Mouse (Mus musculus): ENCODE measurements around the gene Pgghg. TPM values are rescaled to one million over a fixed set of nuclear protein-coding genes. Genes with fewer than 3 reads are reported as not detected.
A peak's percentile ranks its signal among the peaks of the same experiment; 100 is the strongest.

Pgghg gene
- total RNA-seq, 2 experiments from 2014 or later = 4.5 to 4.7 TPM

DNA sequence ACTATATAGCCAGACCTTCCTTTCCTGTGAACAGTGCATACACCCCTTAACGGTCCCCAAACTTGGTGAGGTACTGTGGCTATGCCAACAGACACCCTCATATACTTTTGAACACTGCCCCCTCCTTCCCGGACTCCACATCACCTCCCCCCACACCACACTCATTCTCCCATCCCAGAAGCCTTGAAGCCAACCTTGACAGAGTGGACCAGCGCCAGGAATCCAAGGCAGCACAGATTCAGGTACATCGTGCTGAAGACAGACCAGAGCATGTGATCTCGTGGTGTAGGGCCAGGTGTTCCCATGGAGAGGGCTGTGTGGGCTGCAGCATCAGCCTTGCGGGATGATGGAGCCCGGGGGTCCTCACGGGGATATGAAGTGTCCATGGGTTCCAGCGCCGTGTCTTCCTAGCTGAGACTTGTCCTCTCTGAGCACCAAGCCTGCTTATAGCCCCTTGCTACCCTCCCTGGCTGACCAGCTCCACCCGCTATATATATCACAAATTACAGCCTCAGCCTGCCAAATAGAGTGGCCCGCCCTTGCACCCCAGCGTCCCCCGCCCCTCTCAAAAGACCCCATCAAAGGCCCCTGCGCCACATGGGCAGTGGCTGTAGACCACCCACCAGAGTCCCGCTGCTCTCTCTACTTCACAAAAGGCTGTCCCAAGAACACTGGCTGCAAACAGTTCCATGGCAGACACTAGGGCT, 8.8 kb downstream of the Pgghg start, which contains the start of gene Ifitm5:
Gene Ifitm5 (minus strand): TSS at position 468 of the 707 bp plus-strand sequence.
- DNase-seq (ENCODE audit: extremely low spot score in 1 of 2, low spot score in 2 of 2) = no peak
- intact Hi-C loops (cut with DNase I) = no loop called here
- TF ChIP-seq CTCF (IDR thresholded peaks at IDR 0.05) = no peak
- Histone ChIP-seq H3K27ac (no peak within 1 kb of the TSS), H3K4me3 (no peak within 1 kb of the TSS)

DNA sequence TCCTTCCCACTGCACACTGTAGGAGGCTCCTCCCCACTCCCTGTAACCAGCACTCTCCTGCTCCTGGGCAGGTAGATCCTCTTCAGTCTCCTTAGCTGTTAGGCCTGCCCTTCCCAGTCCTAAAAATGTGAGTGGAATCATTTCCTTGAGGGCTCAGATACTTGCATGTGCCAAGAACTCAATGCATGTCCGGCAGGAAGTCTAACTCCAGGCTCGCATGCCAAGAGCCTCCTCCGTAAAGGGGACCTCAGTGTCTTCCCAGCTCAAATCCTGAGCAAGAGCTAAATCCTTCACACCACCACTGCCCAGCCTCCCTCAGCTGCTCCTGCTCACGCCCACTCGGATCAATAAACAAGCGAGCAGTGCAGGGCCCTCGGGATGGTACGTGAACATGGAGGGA, 9.9 kb downstream of the Pgghg start:
- H3K4me3 ChIP-seq = no peak overlapping the region
- DNase-seq (ENCODE audit: extremely low spot score in 1 of 2, low spot score in 2 of 2) = no peak
- no peak for TF ChIP-seq CTCF (IDR thresholded peaks at IDR 0.05)
- no peak overlapping the region for H3K27ac ChIP-seq
- intact Hi-C loops (cut with DNase I) = no loop called here

DNA sequence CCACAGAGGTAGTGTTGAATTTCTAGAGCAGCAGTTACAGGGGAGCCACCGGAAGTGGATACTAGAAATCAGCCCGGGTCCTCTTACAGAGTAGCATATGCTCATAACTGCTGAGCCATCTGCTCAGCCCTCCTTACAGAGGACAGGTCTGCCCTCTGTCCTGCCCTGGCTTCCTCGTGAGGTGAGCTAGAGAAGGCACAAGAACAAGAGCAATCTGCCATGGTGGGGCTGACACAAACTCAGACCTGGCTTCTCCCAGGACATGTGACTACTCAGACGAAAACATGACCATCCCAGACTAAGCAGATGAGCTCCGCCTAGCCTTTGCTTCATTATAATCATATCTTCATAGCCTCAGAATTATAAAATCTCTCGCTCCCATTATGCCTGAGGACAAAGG, 10.6 kb downstream of the Pgghg start:
- intact Hi-C loops (cut with DNase I) = no loop called here
- no peak for TF ChIP-seq CTCF (IDR thresholded peaks at IDR 0.05)
- no peak overlapping the region for H3K27ac ChIP-seq
- DNase-seq (ENCODE audit: extremely low spot score in 1 of 2, low spot score in 2 of 2) = no peak
- H3K4me3 ChIP-seq = no peak overlapping the region

DNA sequence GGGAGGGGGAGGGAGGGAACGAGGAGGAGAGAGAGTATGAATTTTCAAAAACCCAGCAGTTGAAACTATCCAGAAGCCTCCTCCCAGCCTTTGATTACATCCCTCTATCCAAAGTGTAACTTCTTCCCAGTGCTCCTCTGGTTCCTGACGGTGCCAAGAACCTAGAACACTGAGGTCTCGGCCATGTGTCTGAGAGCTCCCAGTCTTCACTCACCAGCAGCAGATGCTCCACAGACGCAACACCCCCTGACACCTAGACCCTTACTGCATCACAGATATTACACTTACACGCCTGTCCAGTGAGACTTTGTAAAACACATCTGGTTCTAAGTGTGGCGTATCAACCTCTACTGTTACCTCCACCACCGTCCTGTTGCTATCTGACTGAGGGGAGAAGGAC, 11.2 kb downstream of the Pgghg start:
- no peak for DNase-seq (ENCODE audit: extremely low spot score in 1 of 2, low spot score in 2 of 2)
- intact Hi-C loops (cut with DNase I) = no loop called here
- no peak overlapping the region for H3K27ac ChIP-seq
- no peak for TF ChIP-seq CTCF (IDR thresholded peaks at IDR 0.05)
- H3K4me3 ChIP-seq = no peak overlapping the region

DNA sequence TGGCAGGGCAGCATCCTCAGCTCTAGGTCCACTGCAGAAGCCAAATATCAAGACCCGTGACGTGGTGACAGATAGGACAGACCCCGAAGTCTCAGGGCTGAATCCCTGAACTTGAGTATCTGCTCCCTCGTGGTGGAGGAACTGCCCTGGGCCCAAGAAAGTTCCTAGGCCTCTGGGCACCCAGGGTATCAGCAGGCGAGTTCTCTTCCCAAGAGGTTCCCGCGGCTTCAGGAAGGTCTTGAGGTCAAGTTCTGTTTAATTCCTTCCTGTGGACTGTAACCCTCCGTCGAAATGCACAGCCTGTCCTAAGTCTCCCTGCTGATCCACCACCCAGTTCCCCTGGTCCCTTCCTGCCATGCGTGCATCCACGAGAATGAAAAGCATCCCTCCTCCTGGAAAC, 11.9 kb downstream of the Pgghg start:
- DNase-seq (ENCODE audit: extremely low spot score in 1 of 2, low spot score in 2 of 2) = no peak
- no peak overlapping the region for H3K27ac ChIP-seq
- intact Hi-C loops (cut with DNase I) = no loop called here
- no peak for TF ChIP-seq CTCF (IDR thresholded peaks at IDR 0.05)
- H3K4me3 ChIP-seq = no peak overlapping the region

DNA sequence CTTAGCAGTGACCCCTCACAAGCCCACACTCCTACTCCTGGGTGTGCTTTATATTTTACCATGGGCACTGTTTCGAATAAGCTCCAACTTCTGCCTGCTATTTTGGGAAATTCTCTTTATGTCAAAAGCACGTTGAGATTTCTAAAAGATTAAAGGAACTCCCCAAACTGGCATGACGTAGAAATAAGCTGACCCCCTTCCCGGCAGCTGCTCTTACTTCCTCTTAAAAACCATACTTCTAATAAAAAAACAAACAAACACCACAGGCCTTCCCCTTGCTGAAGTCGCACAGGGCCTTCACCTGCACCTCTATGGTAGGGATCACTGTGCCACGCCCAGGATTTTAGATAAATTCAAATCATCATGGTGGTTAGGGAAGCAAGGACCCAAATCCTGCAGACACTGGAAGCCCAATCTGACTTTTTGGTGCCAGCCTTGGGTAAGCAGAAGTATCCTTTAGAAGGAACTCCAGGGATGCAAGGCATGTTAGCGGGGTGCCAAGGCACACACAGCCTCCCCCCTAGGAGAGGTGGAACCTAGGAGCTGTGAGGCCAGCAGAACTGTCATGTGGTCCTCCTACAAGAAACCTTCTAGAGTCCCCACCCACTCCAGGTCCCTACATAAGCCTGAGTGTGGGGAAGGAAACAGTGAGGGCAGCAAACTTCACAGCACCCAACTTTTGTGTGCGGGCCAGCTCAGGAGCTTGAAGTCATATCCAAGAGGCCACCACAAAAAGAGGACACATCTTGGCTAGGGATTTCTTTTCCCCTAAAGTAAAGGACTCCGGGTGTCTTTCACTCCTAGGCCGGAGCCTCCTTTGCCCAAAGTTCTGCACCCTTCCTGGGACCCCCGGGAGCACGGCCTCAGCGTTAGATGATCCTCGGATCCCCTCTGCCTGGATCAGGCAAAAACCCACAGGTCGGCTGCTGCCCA, 12.9 kb downstream of the Pgghg start:
- no peak for TF ChIP-seq CTCF (IDR thresholded peaks at IDR 0.05)
- no peak overlapping the region for H3K4me3 ChIP-seq
- intact Hi-C loops (cut with DNase I) = no loop called here
- no peak for DNase-seq (ENCODE audit: extremely low spot score in 1 of 2, low spot score in 2 of 2)
- no peak overlapping the region for H3K27ac ChIP-seq

DNA sequence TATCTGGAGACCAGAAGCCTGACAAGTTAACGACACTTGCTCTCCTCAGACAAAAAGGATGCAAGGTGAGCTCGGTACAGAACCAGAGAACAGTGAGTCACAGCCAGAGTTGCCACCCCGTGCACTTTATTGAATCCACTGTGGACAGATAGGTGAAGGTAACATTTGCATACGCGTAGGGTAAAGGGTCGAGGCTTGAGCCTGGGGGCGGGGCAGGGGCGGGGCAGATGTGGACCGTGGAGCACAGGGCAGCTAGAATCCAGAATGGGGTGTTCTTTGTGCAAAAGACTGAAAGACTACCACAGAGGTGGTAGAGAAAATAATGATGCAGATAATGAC, 13.5 kb downstream of the Pgghg start:
- Histone ChIP-seq H3K27ac (no peak overlapping the region), H3K4me3 (no peak overlapping the region)
- intact Hi-C loops (cut with DNase I) = loop anchor here (5.0 kb wide), 2 partner anchors 47 to 53 kb away; no protein-coding TSS in a partner anchor
- no peak for DNase-seq (ENCODE audit: extremely low spot score in 1 of 2, low spot score in 2 of 2)
- TF ChIP-seq CTCF (IDR thresholded peaks at IDR 0.05) = no peak

DNA sequence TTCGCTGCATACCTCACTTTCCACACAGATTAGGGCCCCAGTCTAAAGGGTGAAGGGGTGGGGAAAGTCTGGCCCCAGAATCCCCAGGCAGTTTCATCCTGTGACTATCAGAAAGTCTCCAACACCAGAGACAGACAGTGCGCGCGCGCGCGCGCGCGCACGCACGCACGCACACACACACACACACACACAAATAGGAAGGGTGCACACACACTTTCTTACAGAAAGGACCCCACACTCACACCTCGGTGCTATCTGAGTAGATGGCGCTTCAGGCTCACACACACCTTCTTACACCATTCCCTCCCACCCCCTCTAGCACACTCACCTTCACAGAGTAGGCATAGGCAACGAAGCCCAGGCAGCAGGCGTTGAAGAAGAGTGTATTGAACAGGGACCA, 14.2 kb downstream of the Pgghg start:
- no peak for DNase-seq (ENCODE audit: extremely low spot score in 1 of 2, low spot score in 2 of 2)
- TF ChIP-seq CTCF (IDR thresholded peaks at IDR 0.05) = no peak
- intact Hi-C loops (cut with DNase I) = loop anchor here (5.0 kb wide), 2 partner anchors 48 to 52 kb away; no protein-coding TSS in a partner anchor
- H3K27ac ChIP-seq = peak overlapping the region; percentile 15; the same call in 1 of the 2 replicates
- peak overlapping the region; percentile 38 for H3K4me3 ChIP-seq

DNA sequence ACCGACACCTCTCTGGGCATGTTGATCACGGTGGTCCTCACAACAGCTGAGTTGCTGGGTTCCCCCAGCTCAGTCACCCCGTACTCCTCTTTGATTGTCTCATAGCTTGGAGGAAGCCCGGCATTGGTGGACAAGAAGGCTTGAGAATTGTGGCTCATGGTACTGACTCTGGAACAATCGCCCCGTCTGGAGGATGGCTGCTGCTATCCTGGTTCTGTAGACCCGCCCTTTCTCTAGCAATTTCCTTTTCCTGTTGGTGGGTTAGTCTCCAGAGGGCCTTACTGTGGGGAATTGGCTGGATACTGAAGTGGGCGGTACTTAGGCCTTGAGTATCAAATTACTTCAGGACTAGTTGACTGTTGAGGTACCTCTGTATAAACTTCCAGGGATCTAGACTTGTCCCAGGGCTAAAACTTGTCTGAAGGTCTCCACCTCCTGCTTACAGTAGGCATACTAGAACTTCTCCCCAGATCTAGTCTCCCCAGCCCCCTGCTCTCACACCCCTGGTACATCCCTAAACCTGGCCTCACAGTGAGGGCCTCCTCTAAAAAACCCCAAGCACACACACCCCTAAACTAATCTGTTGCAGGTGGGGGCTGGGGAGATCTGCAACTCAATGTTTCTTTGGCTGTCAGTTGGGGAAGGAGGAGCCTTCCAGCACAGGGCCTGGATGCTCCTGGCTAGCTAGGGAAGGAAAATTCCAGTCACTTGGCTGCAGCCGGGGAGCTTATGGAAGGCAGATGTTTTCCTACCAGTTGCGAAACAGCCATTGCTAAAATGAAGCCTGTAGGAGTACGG, 14.8 kb downstream of the Pgghg start, which contains the start of the genes Gm45717 and Ifitm2:
Gene Gm45717 (minus strand): TSS at position 180 of the 798 bp plus-strand sequence.
Gene Ifitm2 (minus strand): TSS at position 230 of the 798 bp plus-strand sequence.
- TF ChIP-seq CTCF (IDR thresholded peaks at IDR 0.05) = no peak
- Histone ChIP-seq H3K27ac (peak within 1 kb of the TSS; percentile 71), H3K4me3 (peak within 1 kb of the TSS; percentile 38)
- DNase-seq (ENCODE audit: extremely low spot score in 1 of 2, low spot score in 2 of 2) = peak in 1 of 2 experiments; percentile 26
- intact Hi-C loops (cut with DNase I) = loop anchor here (5.0 kb wide), 2 partner anchors 49 to 51 kb away; no protein-coding TSS in a partner anchor

DNA sequence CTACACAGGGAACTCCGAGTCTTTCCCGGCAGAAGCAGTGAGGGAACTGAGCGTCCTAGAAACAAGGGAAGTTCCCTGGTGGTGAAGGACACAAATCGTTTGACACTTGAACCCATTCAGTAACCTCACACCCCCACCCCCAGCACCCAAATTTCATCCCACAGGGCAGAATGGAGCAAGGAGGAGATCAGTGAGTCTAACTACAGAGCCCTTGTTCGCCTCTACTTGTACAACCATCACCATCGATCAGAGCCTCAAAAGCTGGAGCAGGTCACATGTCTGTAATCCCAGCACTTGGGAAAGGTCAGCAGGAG, 15.3 kb downstream of the Pgghg start:
- no peak for DNase-seq (ENCODE audit: extremely low spot score in 1 of 2, low spot score in 2 of 2)
- no peak; the same call in 1 of the 2 replicates for TF ChIP-seq CTCF (IDR thresholded peaks at IDR 0.05)
- intact Hi-C loops (cut with DNase I) = loop anchor here (5.0 kb wide), 2 partner anchors 49 to 51 kb away; no protein-coding TSS in a partner anchor
- Histone ChIP-seq H3K4me3 (no peak overlapping the region), H3K27ac (peak overlapping the region; percentile 71; the same call in 1 of the 2 replicates)

DNA sequence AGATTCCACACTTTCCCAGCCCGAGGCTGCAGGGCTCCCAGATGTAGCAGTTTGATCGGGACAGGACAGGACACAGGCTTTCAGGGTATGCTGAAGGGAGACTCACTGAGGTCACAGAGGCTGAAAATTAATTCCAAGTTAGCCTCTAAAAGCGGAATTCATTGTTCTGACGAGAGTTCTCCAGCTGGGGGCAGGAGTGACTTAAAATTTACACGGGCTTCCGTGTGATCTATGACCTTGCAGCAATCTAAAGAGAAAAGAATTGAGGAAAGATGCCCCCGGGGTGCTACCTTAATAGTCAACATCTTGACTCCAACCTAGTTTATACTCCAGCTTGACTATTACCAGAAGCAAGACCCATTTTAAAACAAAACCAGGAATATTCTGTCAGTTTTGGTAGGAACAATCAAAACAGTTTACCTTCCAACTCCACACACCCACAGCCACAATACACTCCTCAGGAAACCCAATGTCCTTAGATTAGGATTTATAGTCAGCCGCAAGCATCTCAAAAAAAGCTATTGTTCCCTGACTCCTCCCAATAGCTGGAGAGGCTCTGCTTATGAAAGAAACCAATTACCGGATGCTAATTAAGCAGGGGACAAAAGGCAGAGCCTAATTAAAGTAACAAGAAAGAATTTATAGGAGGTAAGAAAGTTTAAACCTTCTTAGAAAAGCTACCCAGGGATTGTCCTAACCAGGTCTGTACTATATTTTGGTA, 18.1 kb downstream of the Pgghg start:
- DNase-seq (ENCODE audit: extremely low spot score in 1 of 2, low spot score in 2 of 2) = no peak
- intact Hi-C loops (cut with DNase I) = loop anchor here (1.0 to 5.0 kb wide), 3 partner anchors 48 to 89 kb away; no protein-coding TSS in a partner anchor
- TF ChIP-seq CTCF (IDR thresholded peaks at IDR 0.05) = peak; percentile 56
- no peak overlapping the region for H3K27ac ChIP-seq
- no peak overlapping the region for H3K4me3 ChIP-seq

Measured in left cerebral cortex, adult 2 months (tissue).